Mouse (Mus musculus) small intestine, adult 2 months (tissue): ENCODE results near the gene Pcnx4. TPM values are rescaled to one million over a fixed set of nuclear protein-coding genes. Genes with fewer than 3 reads are reported as not detected.
"Not testable (repeated sequence)": the region's sequence is repeated elsewhere in the genome, so short reads cannot be mapped to it uniquely, and the experiment has no call there.

Source experiments
- H3K27ac ChIP-seq: fragments of 200-500 bp; 2 replicates; pipeline ENCODE4 v1.5.1; 2012; ENCODE audit warnings: low read depth, low read length, control low read depth, inconsistent platforms; ENCODE audit not compliant: insufficient read depth
- H3K27me3 ChIP-seq: fragments of 200-500 bp; 2 replicates; pipeline ENCODE4 v1.6.1; 2012; ENCODE audit warnings: mild to moderate bottlenecking, moderate library complexity, low read length, inconsistent platforms; ENCODE audit not compliant: control insufficient read depth, insufficient read depth
- H3K36me3 ChIP-seq: fragments of 200-500 bp; 2 replicates; pipeline ENCODE4 v1.6.1; 2012; ENCODE audit warnings: mild to moderate bottlenecking, low read length, control low read depth, inconsistent platforms; ENCODE audit not compliant: control insufficient read depth, insufficient read depth
- H3K4me1 ChIP-seq: fragments of 200-500 bp; 2 replicates; pipeline ENCODE4 v1.6.1; 2012; ENCODE audit warnings: low read length, inconsistent platforms, mixed read lengths; ENCODE audit not compliant: control insufficient read depth, insufficient read depth, insufficient read length
- H3K4me3 ChIP-seq: fragments of 200-500 bp; 2 replicates; pipeline ENCODE4 v1.5.1; 2012; ENCODE audit warnings: low read depth, mild to moderate bottlenecking, control low read depth, inconsistent platforms, low read length, moderate library complexity
- CTCF ChIP-seq: fragments of 200-500 bp; IDR thresholded peaks from 2 replicates; pipeline ENCODE4 v1.5.1; 2012; ENCODE audit warnings: low read depth, mild to moderate bottlenecking, control low read depth, inconsistent platforms, low read length, moderate library complexity, mixed read lengths; ENCODE audit not compliant: insufficient replicate concordance, insufficient read length; ENCODE audit errors: extremely low read depth
- POLR2A ChIP-seq: fragments of 200-500 bp; IDR thresholded peaks from 2 replicates; pipeline ENCODE4 v1.6.1; 2012; ENCODE audit warnings: low read depth, mild to moderate bottlenecking, control low read depth, inconsistent platforms, low read length, moderate library complexity
- WGBS: fragments of 180-500 bp; shearing (Covaris S2); methylation state at CpG from one replicate; pipeline ENCODE4 v1.1.7; 2018; 5-methylcytosine and 5-hydroxymethylcytosine counted together
- polyA plus RNA-seq: library from polyadenylated mRNA; depleted of rRNA; stranded (reverse); fragments of >200 nt; gene quantifications from 2 replicates; pipeline ENCODE4 v1.2.3, GENCODE M21; 2012; rRNA removed

The Pcnx4 gene
- polyA plus RNA-seq, 1 experiment, result 0.51 TPM

- H3K27ac ChIP-seq, result no peak overlapping the region
- H3K27me3 ChIP-seq, result no peaks in the 10 kb centered on the region
- no peaks in the 10 kb centered on the region for H3K36me3 ChIP-seq
- no peak overlapping the region for H3K4me3 ChIP-seq
- WGBS, result 65% methylated on average over 2 of the region's 2 CpGs
- TF ChIP-seq POLR2A (no peak), CTCF (no peak)
- H3K4me1 ChIP-seq, result no peaks in the 10 kb centered on the region
Observed at GRCm38 (mm10) chr12:72594001-72594400, 57.8 kb downstream of the Pcnx4 start.

DNA sequence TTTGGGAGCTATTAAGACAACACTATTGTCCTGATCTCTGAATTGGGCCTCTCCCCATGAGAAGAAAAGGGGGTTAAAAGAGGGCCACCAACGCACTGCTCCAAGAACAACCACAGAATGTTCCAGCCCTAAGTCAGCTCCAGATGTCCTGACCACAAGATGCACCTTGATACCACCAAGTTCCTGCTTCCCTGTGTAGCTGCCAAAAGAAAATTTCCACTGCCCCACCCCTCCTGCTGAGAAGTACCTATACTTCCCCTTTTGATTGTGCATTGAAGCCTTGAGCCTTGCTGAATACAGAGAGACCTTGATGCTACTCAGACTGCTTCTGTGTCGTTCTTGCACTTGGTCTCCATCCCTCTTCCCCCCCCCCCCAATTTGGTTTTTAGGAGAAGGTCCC lies 62.5 kb downstream of the Pcnx4 start:
- H3K4me3 ChIP-seq, result not testable (repeated sequence)
- 85% methylated on average over 2 of the region's 2 CpGs for WGBS

DNA sequence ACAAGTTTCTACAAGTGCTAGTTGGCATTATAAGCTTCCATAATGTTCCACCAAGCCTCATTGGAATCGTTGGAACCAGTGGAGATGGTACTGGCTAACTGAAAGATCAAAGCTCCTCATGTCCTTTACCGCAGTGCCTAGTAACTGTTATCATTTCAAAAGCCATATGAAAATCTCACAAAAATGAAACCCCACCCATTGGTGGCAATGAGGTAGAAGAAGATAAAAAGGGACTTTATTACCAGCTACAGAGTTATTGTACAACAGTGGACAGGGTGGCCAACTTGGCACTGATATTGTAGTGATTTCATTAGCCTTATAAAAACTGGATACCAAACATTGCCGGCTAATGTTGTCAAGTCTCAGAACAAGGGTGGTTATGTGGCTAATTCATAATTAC lies 75.9 kb downstream of the Pcnx4 start:
- H3K27ac ChIP-seq, result no peak overlapping the region
- H3K36me3 ChIP-seq, result no peaks in the 10 kb centered on the region
- H3K4me3 ChIP-seq, result no peak overlapping the region
- no peak for TF ChIP-seq POLR2A
- no peak for TF ChIP-seq CTCF
- no peaks in the 10 kb centered on the region for H3K27me3 ChIP-seq
- H3K4me1 ChIP-seq, result no peaks in the 10 kb centered on the region
- 85% methylated on average over 3 of the region's 3 CpGs for WGBS

More for the DNA sequence above, 62.5 kb downstream of the Pcnx4 start:
- H3K27ac ChIP-seq, H3K36me3 ChIP-seq, H3K4me1 ChIP-seq, H3K27me3 ChIP-seq: not testable (repeated sequence)

DNA sequence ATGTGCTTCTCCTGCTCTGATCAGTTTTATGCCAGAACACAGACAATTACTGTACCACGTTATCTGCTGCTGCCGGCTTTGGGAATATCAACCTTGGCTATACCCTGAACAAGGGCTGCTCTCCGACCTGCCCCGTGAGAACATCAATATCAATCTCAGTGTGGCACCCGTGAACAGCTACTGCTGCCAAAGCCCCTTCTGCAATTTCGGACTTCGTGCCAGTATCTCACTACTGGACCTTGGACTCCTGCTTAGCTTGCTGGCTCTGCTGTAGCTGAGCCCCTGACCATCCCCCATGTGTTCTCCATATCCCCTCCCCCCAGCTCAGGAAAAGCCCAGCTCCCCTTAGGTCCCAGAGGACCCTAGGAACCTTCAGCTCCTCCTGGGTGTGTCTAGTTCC lies 84.7 kb downstream of the Pcnx4 start:
- H3K4me3 ChIP-seq, result no peak overlapping the region
- WGBS, result 83% methylated on average over 7 of the region's 7 CpGs
- no peaks in the 10 kb centered on the region for H3K36me3 ChIP-seq
- H3K27me3 ChIP-seq, result no peaks in the 10 kb centered on the region
- no peaks in the 10 kb centered on the region for H3K4me1 ChIP-seq
- TF ChIP-seq POLR2A (no peak), CTCF (no peak)
- H3K27ac ChIP-seq, result no peak overlapping the region

- H3K4me1 ChIP-seq, result no peaks in the 10 kb centered on the region
- no peaks in the 10 kb centered on the region for H3K36me3 ChIP-seq
- TF ChIP-seq POLR2A, result no peak
- TF ChIP-seq CTCF, result no peak
- H3K27ac ChIP-seq, result no peak overlapping the region
- H3K27me3 ChIP-seq, result no peaks in the 10 kb centered on the region
- 92% methylated on average over 1 of the region's 1 CpGs for WGBS
- no peak overlapping the region for H3K4me3 ChIP-seq
Observed at GRCm38 (mm10) chr12:72621441-72621840, 85.3 kb downstream of the Pcnx4 start.

GRCm38 (mm10) chr12:72622853-72623496 lies 86.8 kb downstream of the Pcnx4 start:
- Histone ChIP-seq H3K4me3 (no peak overlapping the region), H3K4me1 (no peaks in the 10 kb centered on the region), H3K27ac (no peak overlapping the region), H3K36me3 (no peaks in the 10 kb centered on the region), H3K27me3 (no peaks in the 10 kb centered on the region)
- TF ChIP-seq CTCF (no peak), POLR2A (no peak)
- 57% methylated on average over 5 of the region's 5 CpGs for WGBS

DNA sequence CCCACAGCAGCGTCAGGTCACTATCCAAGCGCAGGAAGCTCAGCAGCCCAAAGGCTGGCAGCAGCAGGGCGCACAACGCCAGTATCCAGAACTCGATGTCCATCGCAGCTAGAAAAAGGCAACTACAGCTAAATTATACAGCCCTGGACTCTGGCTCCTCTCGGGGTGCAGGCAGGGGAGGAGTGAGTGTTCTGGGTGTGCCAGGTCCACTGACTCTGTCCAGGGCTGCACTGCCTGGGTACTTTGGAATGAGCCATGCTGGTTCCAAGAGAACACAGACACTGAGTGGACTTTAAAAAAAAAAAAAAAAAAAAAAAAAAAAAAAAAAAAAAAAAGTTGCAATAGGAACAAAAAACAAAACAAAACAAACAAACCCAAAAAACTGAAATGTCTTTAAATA lies 92.6 kb downstream of the Pcnx4 start:
- no peaks in the 10 kb centered on the region for H3K36me3 ChIP-seq
- no peak overlapping the region for H3K4me3 ChIP-seq
- H3K27ac ChIP-seq, result no peak overlapping the region
- TF ChIP-seq CTCF (no peak), POLR2A (no peak)
- H3K27me3 ChIP-seq, result no peaks in the 10 kb centered on the region
- no peaks in the 10 kb centered on the region for H3K4me1 ChIP-seq
- WGBS, result 89% methylated on average over 7 of the region's 7 CpGs

Other genes starting within 250 kb of the Pcnx4 start
- gene Rtn1, start 127.3 kb upstream of the Pcnx4 start, polyA plus RNA-seq, result 3.1 and 4.1 TPM in 2 replicates
- 0.09 TPM in 1 of 2 replicates, not detected in the other for gene Lrrc9, start 94.5 kb upstream of the Pcnx4 start, polyA plus RNA-seq
- not detected in 2 replicates for gene Gm4756, start 113.3 kb downstream of the Pcnx4 start, polyA plus RNA-seq
- gene Dhrs7, start 128.5 kb downstream of the Pcnx4 start, polyA plus RNA-seq, result 9.1 and 23.9 TPM in 2 replicates
- gene Ppm1a, start 221.1 kb downstream of the Pcnx4 start, polyA plus RNA-seq, result 10.4 and 34.7 TPM in 2 replicates